Mouse (Mus musculus) stomach, postnatal 0 days (tissue): ENCODE measurements at regions not wholly inside any gene's neighbourhood (a gene's known extent, or its start where the extent isn't known, plus 50 kb on each side); places are given as distances from the start of the nearest gene placed in this dataset.

Experiments
- ATAC-seq: fragments of 200-750 bp; cut with Nextera tagmentation; 2 replicates; pipeline ENCODE4 v1.8.0; 2017; ENCODE audit not compliant: low FRiP score, low TSS enrichment
- DNase-seq: peaks from one replicate; pipeline ENCODE4 v3.0.0-alpha.2; 2016; ENCODE audit warnings: low spot score
- H3K27ac ChIP-seq: fragments of 300-500 bp; sonication (generic); replicated peaks from 2 replicates; pipeline ENCODE4 v1.5.1; 2014; ENCODE audit warnings: mild to moderate bottlenecking, control low read depth
- H3K27me3 ChIP-seq: fragments of 300-500 bp; sonication (generic); 2 replicates; pipeline ENCODE4 v1.6.1; 2014; ENCODE audit warnings: low read length; ENCODE audit not compliant: control insufficient read depth, insufficient read depth
- H3K36me3 ChIP-seq: fragments of 300-500 bp; sonication (generic); 2 replicates; pipeline ENCODE4 v1.6.1; 2014; ENCODE audit warnings: low read length, mixed read lengths; ENCODE audit not compliant: control insufficient read depth, insufficient read depth
- H3K4me1 ChIP-seq: fragments of 300-500 bp; sonication (generic); replicated peaks from 2 replicates; pipeline ENCODE4 v1.6.1; 2014; ENCODE audit warnings: antibody characterized with exemption; ENCODE audit not compliant: control insufficient read depth, insufficient read depth
- H3K4me2 ChIP-seq: fragments of 300-500 bp; sonication (generic); replicated peaks from 2 replicates; pipeline ENCODE4 v1.6.1; 2014; ENCODE audit warnings: low read depth, mild to moderate bottlenecking, control low read depth, moderate library complexity
- H3K4me3 ChIP-seq: fragments of 300-500 bp; sonication (generic); 2 replicates; pipeline ENCODE4 v1.5.1; 2014; ENCODE audit warnings: low read depth, low read length, control low read depth
- H3K9ac ChIP-seq: fragments of 300-500 bp; sonication (generic); 2 replicates; pipeline ENCODE4 v1.6.1; 2014; ENCODE audit warnings: mild to moderate bottlenecking, low read length, control low read depth, mixed read lengths
- H3K9me3 ChIP-seq: fragments of 300-500 bp; sonication (generic); 2 replicates; pipeline ENCODE4 v1.6.1; 2016; ENCODE audit warnings: low read length; ENCODE audit not compliant: control insufficient read depth
- CTCF ChIP-seq: IDR thresholded peaks from 2 replicates; pipeline ENCODE4 v1.5.1; 2016; ENCODE audit warnings: antibody characterized with exemption, low read depth, mild to moderate bottlenecking, moderate library complexity
- EP300 ChIP-seq: optimal IDR thresholded peaks from 2 replicates; pipeline ENCODE3; 2016; ENCODE audit warnings: antibody characterized with exemption
- WGBS: fragments of 180-500 bp; shearing (Covaris S2); extraction: QIAGEN DNeasy Blood & Tissue Kit; methylation state at CpG from one replicate; pipeline ENCODE4 v1.1.7; 2014; 5-methylcytosine and 5-hydroxymethylcytosine counted together

DNA sequence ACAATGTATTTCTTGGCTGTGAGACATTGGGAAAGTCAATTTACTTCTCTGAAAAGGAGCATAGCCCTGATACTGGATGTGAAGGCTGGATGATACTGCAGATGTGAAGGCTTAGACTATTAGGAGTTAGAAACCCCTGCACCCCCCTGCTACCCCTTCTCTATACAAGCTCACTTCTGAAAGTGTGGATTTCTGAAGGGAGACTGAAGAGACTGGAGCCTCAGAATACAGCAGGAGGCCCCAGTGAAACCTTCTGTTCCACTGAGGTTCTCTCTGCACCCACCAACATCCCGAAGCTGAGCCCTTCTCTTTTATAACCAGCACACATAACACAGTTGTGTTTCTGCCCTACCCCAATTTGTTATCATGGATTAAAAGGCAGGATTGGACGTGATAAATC, 131.7 kb upstream of the Vangl1 start:
- no peak for ATAC-seq

DNA sequence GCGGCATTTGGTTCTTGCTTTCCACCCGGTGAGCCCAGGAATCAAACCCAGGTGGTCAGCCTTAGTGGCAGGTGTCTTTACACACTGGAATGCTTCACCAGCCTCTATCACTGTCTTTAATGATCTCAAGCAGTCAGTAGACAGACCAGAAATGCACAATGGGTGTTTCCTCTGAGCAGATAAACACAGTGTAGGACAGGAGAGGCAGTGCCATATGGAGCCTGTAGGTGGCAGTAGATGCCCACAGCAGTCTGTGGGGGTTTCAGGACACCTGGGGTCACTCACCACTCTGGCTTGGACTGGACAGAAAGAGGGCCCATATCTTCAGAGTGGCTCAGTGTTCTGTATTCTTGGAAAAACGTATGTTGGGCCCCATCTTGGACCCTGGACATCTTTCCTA, 130.7 kb upstream of the Vangl1 start:
- 0 out of 2 replicates have a peak, but pooled peaks have one; percentile 51 for ATAC-seq
- no peak overlapping the region for H3K4me2 ChIP-seq
- H3K36me3 ChIP-seq: no peaks in the 10 kb centered on the region
- 75% methylated on average over 3 of the region's 3 CpGs for WGBS
- peak; percentile 27 for DNase-seq
- no peaks in the 10 kb centered on the region for H3K4me1 ChIP-seq
- TF ChIP-seq CTCF: peak; percentile 86
- no peak for TF ChIP-seq EP300
- H3K27ac ChIP-seq: no peak overlapping the region
- H3K4me3 ChIP-seq: no peak overlapping the region
- H3K27me3 ChIP-seq: no peaks in the 10 kb centered on the region
- H3K9me3 ChIP-seq: no peaks in the 10 kb centered on the region
- H3K9ac ChIP-seq: no peak overlapping the region

More for the DNA sequence above, 131.7 kb upstream of the Vangl1 start:
- Histone ChIP-seq H3K9me3 (no peaks in the 10 kb centered on the region), H3K9ac (no peak overlapping the region), H3K27ac (no peak overlapping the region), H3K4me2 (no peak overlapping the region), H3K4me1 (no peaks in the 10 kb centered on the region), H3K4me3 (no peak overlapping the region), H3K27me3 (no peaks in the 10 kb centered on the region), H3K36me3 (no peaks in the 10 kb centered on the region)
- no peak for DNase-seq
- TF ChIP-seq CTCF (no peak), EP300 (no peak)
- WGBS: 68% methylated on average over 2 of the region's 2 CpGs

GRCm38 (mm10) chr3:102332221-102332620, 127.7 kb upstream of the Vangl1 start:
- 60% methylated on average over 3 of the region's 3 CpGs for WGBS
- H3K4me3 ChIP-seq: no peak overlapping the region
- TF ChIP-seq CTCF (no peak), EP300 (no peak)
- no peak overlapping the region for H3K4me2 ChIP-seq
- no peak overlapping the region for H3K27ac ChIP-seq
- ATAC-seq: no peak
- no peak overlapping the region for H3K9ac ChIP-seq
- no peaks in the 10 kb centered on the region for H3K36me3 ChIP-seq
- DNase-seq: no peak
- no peaks in the 10 kb centered on the region for H3K4me1 ChIP-seq
- H3K9me3 ChIP-seq: no peaks in the 10 kb centered on the region
- no peaks in the 10 kb centered on the region for H3K27me3 ChIP-seq

GRCm38 (mm10) chr3:102319331-102319730, 114.8 kb upstream of the Vangl1 start:
- Histone ChIP-seq H3K9ac (no peak overlapping the region), H3K4me3 (no peak overlapping the region), H3K27ac (no peak overlapping the region), H3K36me3 (no peaks in the 10 kb centered on the region), H3K9me3 (no peaks in the 10 kb centered on the region), H3K4me1 (no peaks in the 10 kb centered on the region), H3K4me2 (no peak overlapping the region), H3K27me3 (no peaks in the 10 kb centered on the region)
- WGBS: 80% methylated on average over 3 of the region's 3 CpGs
- DNase-seq (no peak), ATAC-seq (no peak)
- TF ChIP-seq EP300 (no peak), CTCF (no peak)

GRCm38 (mm10) chr3:102316151-102316550, 111.7 kb upstream of the Vangl1 start:
- ATAC-seq (peak; percentile 59; the same call in 1 of the 2 replicates), DNase-seq (no peak)
- Histone ChIP-seq H3K27me3 (no peaks in the 10 kb centered on the region), H3K4me3 (no peak overlapping the region), H3K4me2 (no peak overlapping the region), H3K27ac (no peak overlapping the region), H3K36me3 (no peaks in the 10 kb centered on the region), H3K9me3 (no peaks in the 10 kb centered on the region), H3K4me1 (no peaks in the 10 kb centered on the region), H3K9ac (no peak overlapping the region)
- WGBS: 88% methylated on average over 3 of the region's 3 CpGs
- TF ChIP-seq CTCF (no peak), EP300 (no peak)

DNA sequence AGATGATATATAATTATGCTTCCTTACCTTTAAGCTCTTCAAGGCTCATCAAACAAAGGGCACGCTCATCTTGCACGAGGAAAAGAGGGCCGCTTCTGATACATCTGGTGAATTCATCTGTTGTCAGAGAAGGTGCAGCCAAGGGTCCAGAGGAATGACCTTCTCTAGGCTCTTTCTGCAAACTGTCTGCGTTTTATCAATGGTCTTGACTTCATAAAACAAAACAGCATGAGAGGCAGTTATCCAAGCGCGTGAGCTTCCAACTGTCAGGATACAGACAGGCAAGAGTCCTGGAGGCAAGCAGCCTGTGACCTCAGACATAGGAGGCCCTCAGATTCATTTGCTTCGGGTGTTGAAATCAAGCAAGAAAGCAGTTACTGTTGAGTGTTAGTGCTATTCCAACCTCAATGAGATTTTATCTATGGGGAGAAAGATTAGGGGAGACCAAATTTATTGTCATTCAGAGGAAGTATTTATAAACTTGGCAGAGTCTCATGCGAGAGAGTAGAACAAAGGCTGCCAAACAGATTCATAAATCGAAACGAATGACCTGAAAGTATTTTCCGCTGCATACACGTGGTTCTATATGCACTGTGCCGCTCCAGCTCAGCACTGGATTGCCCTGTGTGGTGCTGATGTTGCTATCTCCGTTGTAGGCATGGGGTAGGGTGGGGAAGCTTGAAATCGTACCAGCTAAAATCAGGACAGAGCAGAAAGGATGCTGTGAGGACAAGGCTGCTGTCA, 107.2 kb upstream of the Vangl1 start:
- Histone ChIP-seq H3K27me3 (no peaks in the 10 kb centered on the region), H3K4me3 (no peak overlapping the region), H3K4me1 (no peaks in the 10 kb centered on the region), H3K9me3 (no peaks in the 10 kb centered on the region), H3K9ac (no peak overlapping the region), H3K4me2 (no peak overlapping the region), H3K36me3 (no peaks in the 10 kb centered on the region), H3K27ac (no peak overlapping the region)
- WGBS: 30% methylated on average over 15 of the region's 15 CpGs
- no peak for ATAC-seq
- TF ChIP-seq EP300 (no peak), CTCF (no peak)
- no peak for DNase-seq
